9 mouse cellular contexts compared by ENCODE assay signal in genomic region chr13:54692711-54693557, GRCm38 (mm10). TPM values are rescaled to one million over a fixed set of nuclear protein-coding genes. Genes with fewer than 3 reads are reported as not detected.
DNase-seq lines count a peak whose midpoint lies in the region; ATAC-seq and TF ChIP-seq lines count a peak whose summit lies in the region.
"Had no signal": no experiment of that assay in that cellular context is flagged by ENCODE, and none has a peak within 500 bp of the region (broad histone marks: within the 10 kb centered on the region; RNA-seq: fewer than 3 reads in every experiment).

No protein-coding gene starts in this region.

- peak overlapping the region; percentile 81 for H3K4me2 ChIP-seq in heart, embryonic 14.5 days (ENCODE audit: low read length)
- H3K4me2 ChIP-seq in forebrain, embryonic 15.5 days (replicated peaks), result peak overlapping the region; percentile 93
- H3K4me2 ChIP-seq in liver, embryonic 14.5 days (ENCODE audit: low read depth), result peak overlapping the region; percentile 91

- no peak for TF ChIP-seq CTCF in MEL (IDR thresholded peaks at IDR 0.05 in 2 of 3, conservative IDR thresholded peaks at IDR 0.05 in 1 of 3; ENCODE audit: control insufficient read depth in 1 of 3, insufficient read depth in 1 of 3, low read depth in 2 of 3, low read length in 3 of 3, poor library complexity in 1 of 3, severe bottlenecking in 1 of 3)
- TF ChIP-seq CTCF in liver, embryonic 14.5 days (IDR thresholded peaks at IDR 0.05; ENCODE audit: low read depth), result 0 out of 2 replicates have a peak, but pooled peaks have one; percentile 6

- no peak for DNase-seq in heart, adult 9 months (ENCODE audit: low spot score in 2 of 2)
- peak; percentile 58 for DNase-seq in MEL (ENCODE audit: low read depth, low spot score)
- DNase-seq in liver, embryonic 14.5 days (ENCODE audit: low read depth in 3 of 3, low spot score in 3 of 3), result peak in 1 of 3 experiments; percentile 24
- no peak for DNase-seq in urinary bladder, postnatal 25 days (ENCODE audit: low spot score)
- DNase-seq in adipocyte (ENCODE audit: low spot score), result no peak
- DNase-seq in cerebellum, adult 9-11 months, result no peak

- TF ChIP-seq POLR2A in MEL (IDR thresholded peaks at IDR 0.05; ENCODE audit: control insufficient read depth in 1 of 2, insufficient read depth in 1 of 2, low read depth in 1 of 2, low read length in 2 of 2, poor library complexity in 1 of 2), result no peak

- peaks cover 11 to 28% of the 10 kb centered on the region in 2 experiments for H3K4me1 ChIP-seq in heart, embryonic 14.5 days (ENCODE audit: control insufficient read depth in 2 of 2, insufficient read depth in 2 of 2, low read length in 2 of 2)
- peaks cover 2 to 27% of the 10 kb centered on the region in 2 experiments for H3K4me1 ChIP-seq in MEL (ENCODE audit: control insufficient read depth in 1 of 2, insufficient read depth in 2 of 2, low read length in 2 of 2)
- H3K4me1 ChIP-seq in forebrain, embryonic 15.5 days, result peaks cover 38% of the 10 kb centered on the region
- H3K4me1 ChIP-seq in liver, embryonic 14.5 days (replicated peaks; ENCODE audit: control insufficient read depth in 2 of 2, insufficient read depth in 2 of 2, low read length in 1 of 2), result peaks cover 20 to 24% of the 10 kb centered on the region in 2 experiments

- H3K9me3 ChIP-seq in heart, embryonic 14.5 days (ENCODE audit: control insufficient read depth, low read length), result no peaks in the 10 kb centered on the region
- no peaks in the 10 kb centered on the region for H3K9me3 ChIP-seq in MEL (replicated peaks; ENCODE audit: insufficient read depth, low read length)
- H3K9me3 ChIP-seq in forebrain, embryonic 15.5 days, result no peaks in the 10 kb centered on the region
- H3K9me3 ChIP-seq in liver, embryonic 14.5 days (ENCODE audit: control insufficient read depth, low read length), result no peaks in the 10 kb centered on the region

- peak overlapping the region; percentile 85 to 95 for H3K27ac ChIP-seq in heart, embryonic 14.5 days (replicated peaks in 1 of 2; ENCODE audit: control insufficient read depth in 1 of 2, insufficient read depth in 1 of 2, low read depth in 2 of 2, low read length in 2 of 2)
- peak overlapping the region; percentile 96 for H3K27ac ChIP-seq in MEL (ENCODE audit: control insufficient read depth, low read depth, low read length)
- H3K27ac ChIP-seq in forebrain, embryonic 15.5 days (replicated peaks), result peak overlapping the region; percentile 91
- H3K27ac ChIP-seq in liver, embryonic 14.5 days, result peak overlapping the region; percentile 90

- H3K36me3 ChIP-seq in heart, embryonic 14.5 days (ENCODE audit: control insufficient read depth, insufficient read depth, low read length), result no peaks in the 10 kb centered on the region
- H3K36me3 ChIP-seq in MEL (ENCODE audit: control insufficient read depth in 1 of 2, insufficient read depth in 2 of 2, low read length in 2 of 2), result peaks cover 0 to 20% of the 10 kb centered on the region in 2 experiments; a peak in 2 of 4 replicates
- no peaks in the 10 kb centered on the region for H3K36me3 ChIP-seq in forebrain, embryonic 15.5 days
- no peaks in the 10 kb centered on the region for H3K36me3 ChIP-seq in liver, embryonic 14.5 days (replicated peaks; ENCODE audit: control insufficient read depth, insufficient read depth, low read depth)

- peak overlapping the region; percentile 96 for H3K9ac ChIP-seq in heart, embryonic 14.5 days (ENCODE audit: low read length)
- H3K9ac ChIP-seq in MEL (ENCODE audit: control insufficient read depth, low read depth, low read length, poor library complexity, severe bottlenecking), result peak overlapping the region; percentile 95
- peak overlapping the region; percentile 95 for H3K9ac ChIP-seq in forebrain, embryonic 15.5 days (replicated peaks)
- H3K9ac ChIP-seq in liver, embryonic 14.5 days (replicated peaks), result peak overlapping the region; percentile 98

- TF ChIP-seq EP300 in MEL (IDR thresholded peaks at IDR 0.05; ENCODE audit: low read depth in 1 of 2, low read length in 2 of 2), result no peak
- no peak for TF ChIP-seq EP300 in liver, embryonic 14.5 days (IDR thresholded peaks at IDR 0.05; ENCODE audit: low read depth)

- WGBS in heart, embryonic 14.5 days, result 8% methylated on average over 21 of the region's 21 CpGs
- 15% methylated on average over 21 of the region's 21 CpGs for WGBS in forebrain, embryonic 15.5 days
- WGBS in liver, embryonic 14.5 days (ENCODE audit: insufficient replicate concordance), result 4% methylated on average over 21 of the region's 21 CpGs

- ATAC-seq in heart, embryonic 14.5 days (ENCODE audit: insufficient number of reproducible peaks, insufficient read depth, low FRiP score, low read depth), result no peak
- ATAC-seq in forebrain, embryonic 15.5 days (replicated peaks), result no peak
- ATAC-seq in liver, embryonic 14.5 days (ENCODE audit: insufficient read depth), result no peak

- no peak for TF ChIP-seq RAD21 in MEL (IDR thresholded peaks at IDR 0.05; ENCODE audit: low read depth, low read length)

- peak overlapping the region; percentile 90 to 92 for H3K4me3 ChIP-seq in heart, embryonic 14.5 days (ENCODE audit: control insufficient read depth in 1 of 2, insufficient read depth in 1 of 2, low read depth in 1 of 2, low read length in 2 of 2)
- peak overlapping the region; percentile 92 to 99 for H3K4me3 ChIP-seq in MEL (ENCODE audit: control insufficient read depth in 1 of 2, insufficient read depth in 1 of 2, low read depth in 2 of 2, low read length in 2 of 2)
- H3K4me3 ChIP-seq in forebrain, embryonic 15.5 days, result peak overlapping the region; percentile 98
- H3K4me3 ChIP-seq in liver, embryonic 14.5 days (ENCODE audit: insufficient read depth in 1 of 2, low read depth in 2 of 2, low read length in 2 of 2), result peak overlapping the region; percentile 82 to 97

- H3K27me3 ChIP-seq in heart, embryonic 14.5 days (ENCODE audit: control insufficient read depth, insufficient read depth, low read length), result no peaks in the 10 kb centered on the region
- H3K27me3 ChIP-seq in MEL (ENCODE audit: control insufficient read depth in 1 of 2, insufficient read depth in 2 of 2, low read length in 2 of 2), result no peaks in the 10 kb centered on the region; a peak in 1 of 4 replicates
- H3K27me3 ChIP-seq in forebrain, embryonic 15.5 days, result no peaks in the 10 kb centered on the region
- no peaks in the 10 kb centered on the region for H3K27me3 ChIP-seq in liver, embryonic 14.5 days (ENCODE audit: control insufficient read depth, insufficient read depth, low read length)

- H3K79me2 ChIP-seq in MEL (ENCODE audit: control insufficient read depth, insufficient read depth, low read length, poor library complexity), result peaks cover 33% of the 10 kb centered on the region

TF ChIP-seq in MEL, 35 proteins besides CTCF, POLR2A, EP300 and RAD21:
- no peak for TF ChIP-seq KAT2A (conservative IDR thresholded peaks at IDR 0.05; ENCODE audit: low read depth, low read length)
- 0 out of 2 replicates have a peak, but pooled peaks have one; percentile 22 for TF ChIP-seq ELF1 (IDR thresholded peaks at IDR 0.05; ENCODE audit: low read depth, low read length)
- TF ChIP-seq CHD1 (IDR thresholded peaks at IDR 0.05; ENCODE audit: low read depth, low read length), result no peak
- no peak for TF ChIP-seq NRF1 (IDR thresholded peaks at IDR 0.05; ENCODE audit: insufficient read depth, low read depth, low read length, poor library complexity, severe bottlenecking)
- 0 out of 2 replicates have a peak, but pooled peaks have one; percentile 11 for TF ChIP-seq MXI1 (IDR thresholded peaks at IDR 0.05; ENCODE audit: low read depth, low read length)
- no peak for TF ChIP-seq ZMIZ1 (IDR thresholded peaks at IDR 0.05; ENCODE audit: low read depth, low read length)
- TF ChIP-seq POLR2AphosphoS2 (IDR thresholded peaks at IDR 0.05; ENCODE audit: low read length), result 0 out of 2 replicates have a peak, but pooled peaks have one; percentile 7
- no peak for TF ChIP-seq BHLHE40 (IDR thresholded peaks at IDR 0.05; ENCODE audit: borderline replicate concordance, low read depth, low read length)
TF ChIP-seq in MEL: peak in this region for 3.

RNA-seq across cellular contexts. Expression of gene Rnf44, which starts 0.8 kb away (rescaled TPM):
- polyA plus RNA-seq in heart, embryonic 14.5 days (2014; fragmentation: Nextera tagmentation; extraction: Ambion mirVana), result 52.1 and 60.2 TPM in 2 replicates
- total RNA-seq in MEL (2012; rRNA removed), result 10.4 and 10.7 TPM in 2 replicates
- polyA plus RNA-seq in MEL (2012; ENCODE audit: insufficient read depth in 1 of 2, insufficient read length in 2 of 2, low read depth in 1 of 2, low replicate concordance in 2 of 2, missing spikeins in 1 of 2), result 10 to 100 TPM in 1 of 2 experiments, not detected in 1; 60.5 TPM
- 94.0 and 120 TPM in 2 replicates for polyA plus RNA-seq in forebrain, embryonic 15.5 days (2015; fragmentation: Nextera tagmentation; extraction: Ambion mirVana)
- 26.5 and 31.7 TPM in 2 replicates for polyA plus RNA-seq in liver, embryonic 14.5 days (2012; rRNA removed)
- 25.3 and 33.1 TPM in 2 replicates for polyA plus RNA-seq in liver, embryonic 14.5 days (2014; fragmentation: Nextera tagmentation; extraction: Ambion mirVana)

RNA-seq across cellular contexts. Expression of gene Cdhr2, which starts 8.3 kb away (rescaled TPM):
- not detected in 2 replicates for polyA plus RNA-seq in heart, embryonic 14.5 days (2014; fragmentation: Nextera tagmentation; extraction: Ambion mirVana)
- total RNA-seq in MEL (2012; rRNA removed), result not detected in 2 replicates
- not detected for polyA plus RNA-seq in MEL (2012; ENCODE audit: insufficient read depth in 1 of 2, insufficient read length in 2 of 2, low read depth in 1 of 2, low replicate concordance in 2 of 2, missing spikeins in 1 of 2)
- polyA plus RNA-seq in forebrain, embryonic 15.5 days (2015; fragmentation: Nextera tagmentation; extraction: Ambion mirVana), result 0.05 and 0.29 TPM in 2 replicates
- 6.6 and 7.6 TPM in 2 replicates for polyA plus RNA-seq in liver, embryonic 14.5 days (2012; rRNA removed)
- 8.6 and 8.9 TPM in 2 replicates for polyA plus RNA-seq in liver, embryonic 14.5 days (2014; fragmentation: Nextera tagmentation; extraction: Ambion mirVana)
- total RNA-seq: neutrophil, adult 5-6 weeks had no signal

RNA-seq across cellular contexts. Expression of gene Gprin1, which starts 56.7 kb away (rescaled TPM):
- polyA plus RNA-seq in heart, embryonic 14.5 days (2014; fragmentation: Nextera tagmentation; extraction: Ambion mirVana), result 0.08 and 0.12 TPM in 2 replicates
- not detected in 2 replicates for total RNA-seq in MEL (2012; rRNA removed)
- polyA plus RNA-seq in MEL (2012; ENCODE audit: insufficient read depth in 1 of 2, insufficient read length in 2 of 2, low read depth in 1 of 2, low replicate concordance in 2 of 2, missing spikeins in 1 of 2), result not detected
- polyA plus RNA-seq in forebrain, embryonic 15.5 days (2015; fragmentation: Nextera tagmentation; extraction: Ambion mirVana), result 15.6 and 22.5 TPM in 2 replicates
- 0.01 and 0.05 TPM in 2 replicates for polyA plus RNA-seq in liver, embryonic 14.5 days (2012; rRNA removed)
- 0.03 TPM in 1 of 2 replicates, not detected in the other for polyA plus RNA-seq in liver, embryonic 14.5 days (2014; fragmentation: Nextera tagmentation; extraction: Ambion mirVana)
- total RNA-seq: neutrophil, adult 5-6 weeks had no signal

Comparison
In these comparisons a context has a peak if more than half of its experiments do, and no peak if none do; other contexts are left out.
1. RNA of gene Gprin1, which starts 56.7 kb away (polyA plus RNA-seq): 15.6 to 22.5 TPM in forebrain, embryonic 15.5 days; 0.08 to 0.12 TPM in heart, embryonic 14.5 days, 0.01 to 0.05 TPM in liver, embryonic 14.5 days and not detected in MEL; every median in the first group is over 10 times any median in the second.
2. Peak in every context shown above with its lines, with median percentiles within 50 percentile points of each other: H3K27ac ChIP-seq, H3K4me2 ChIP-seq, H3K4me3 ChIP-seq and H3K9ac ChIP-seq.